Mouse (Mus musculus) embryonic fibroblast, embryonic 13.5 days (primary cell): ENCODE data around the gene Fnbp1. TPM values are rescaled to one million over a fixed set of nuclear protein-coding genes. Genes with fewer than 3 reads are reported as not detected.

Experiments
- H3K27ac ChIP-seq: 2 replicates; pipeline ENCODE4 v1.5.1; 2012; ENCODE audit warnings: low read length, control low read depth, inconsistent platforms; ENCODE audit not compliant: insufficient read depth
- H3K4me1 ChIP-seq: 2 replicates; pipeline ENCODE4 v1.6.1; 2011; ENCODE audit warnings: low read length; ENCODE audit not compliant: control insufficient read depth, insufficient read depth
- H3K4me3 ChIP-seq: 2 replicates; pipeline ENCODE4 v1.5.1; 2011; ENCODE audit warnings: mild to moderate bottlenecking, control low read depth, low read length; ENCODE audit not compliant: insufficient read depth
- CTCF ChIP-seq: IDR thresholded peaks from 2 replicates; pipeline ENCODE4 v1.5.1; 2011; ENCODE audit warnings: mild to moderate bottlenecking, control low read depth, low read length, moderate library complexity, borderline replicate concordance; ENCODE audit not compliant: insufficient read depth
- POLR2A ChIP-seq: IDR thresholded peaks from 2 replicates; pipeline ENCODE4 v1.6.1; 2011; ENCODE audit warnings: low read depth, mild to moderate bottlenecking, control low read depth, low read length, moderate library complexity
- polyA plus RNA-seq: library from polyadenylated mRNA; stranded (reverse); fragments of >200 nt; gene quantifications from 2 replicates; pipeline ENCODE4 v1.2.4, GENCODE M21; 2011; ENCODE audit warnings: low read depth; ENCODE audit not compliant: missing spikeins, insufficient read length

Gene Fnbp1
- polyA plus RNA-seq, 1 experiment, result 75.6 TPM

DNA sequence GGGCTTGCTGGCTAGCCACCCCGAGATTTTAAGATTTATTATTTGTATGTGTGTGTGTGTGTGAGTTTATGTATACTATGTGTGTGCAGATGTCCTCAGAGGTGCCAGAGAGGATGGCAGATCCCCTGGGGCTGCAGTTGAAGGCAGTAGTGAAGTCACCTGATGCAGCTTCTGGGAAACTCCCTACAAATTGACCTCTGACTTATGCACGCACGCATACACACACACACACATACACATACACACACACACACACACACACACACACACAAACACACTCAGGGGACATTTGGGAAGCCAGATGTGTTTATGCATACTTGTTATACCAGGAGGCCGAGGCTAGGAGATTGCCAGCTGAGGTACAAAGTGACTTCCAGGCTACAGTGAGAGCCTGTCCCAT is 83.4 kb downstream of the Fnbp1 start:
- no peak overlapping the region for H3K27ac ChIP-seq
- H3K4me1 ChIP-seq, result peaks cover 7% of the 10 kb centered on the region; the same call in 1 of the 2 replicates
- TF ChIP-seq CTCF (no peak), POLR2A (no peak)

DNA sequence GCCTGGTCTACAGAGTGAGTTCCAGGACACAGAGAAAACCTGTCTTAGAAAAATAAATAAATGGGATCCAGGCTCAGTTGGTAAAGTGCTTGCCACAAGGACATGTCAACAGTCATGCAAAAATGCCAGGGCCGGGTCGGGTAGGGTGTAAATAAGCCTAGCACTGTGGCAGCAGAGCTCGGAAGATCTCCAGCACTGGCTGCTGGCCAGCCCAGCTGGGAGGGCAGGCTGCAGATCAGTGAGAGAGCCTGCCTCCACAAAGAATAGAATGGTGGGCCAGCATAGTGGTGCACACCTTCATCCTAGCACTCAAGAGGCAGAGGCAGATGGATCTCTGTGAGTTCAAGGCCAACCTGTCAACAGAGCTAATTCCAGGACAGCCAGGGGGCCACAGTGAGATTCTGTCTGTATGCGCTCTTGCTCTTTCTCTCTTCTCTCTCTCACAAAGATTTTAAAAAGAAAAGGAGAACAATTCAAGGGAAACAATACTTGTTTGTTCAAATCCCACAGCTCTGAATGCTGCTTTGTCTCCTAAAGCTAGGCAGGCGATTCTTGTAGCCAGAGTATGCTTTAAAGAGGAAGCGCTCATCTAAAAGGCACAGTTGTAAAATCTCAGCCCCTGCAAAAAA is 84.1 kb downstream of the Fnbp1 start:
- TF ChIP-seq POLR2A (no peak), CTCF (no peak)

More for the DNA sequence above, 83.4 kb downstream of the Fnbp1 start:
- no peak overlapping the region for H3K4me3 ChIP-seq

DNA sequence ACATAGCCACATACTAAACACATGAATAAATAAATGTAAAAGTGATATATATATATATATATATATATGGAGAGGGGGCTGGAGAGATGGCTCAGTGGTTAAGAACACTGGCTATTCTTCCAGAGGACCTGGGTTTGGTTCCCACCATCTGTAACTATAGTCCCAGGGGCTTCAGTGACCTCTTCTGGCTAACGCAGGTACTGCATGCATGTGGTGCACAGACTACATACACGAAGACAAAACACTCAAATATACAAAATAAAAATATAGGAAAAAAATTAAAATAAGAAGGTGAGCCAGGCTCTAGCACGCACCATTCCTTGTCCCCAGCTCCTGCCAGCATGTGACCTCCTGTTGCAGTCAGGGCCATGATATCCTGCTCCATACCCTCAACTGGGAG is 85.7 kb downstream of the Fnbp1 start:
- H3K4me3 ChIP-seq, result no peak overlapping the region
- TF ChIP-seq POLR2A, result no peak
- no peak for TF ChIP-seq CTCF
- no peak overlapping the region for H3K27ac ChIP-seq
- no peaks in the 10 kb centered on the region for H3K4me1 ChIP-seq

More for the DNA sequence above, 84.1 kb downstream of the Fnbp1 start:
- H3K4me3 ChIP-seq, result no peak overlapping the region
- H3K4me1 ChIP-seq, result peaks cover 5% of the 10 kb centered on the region; the same call in 1 of the 2 replicates
- no peak overlapping the region for H3K27ac ChIP-seq

DNA sequence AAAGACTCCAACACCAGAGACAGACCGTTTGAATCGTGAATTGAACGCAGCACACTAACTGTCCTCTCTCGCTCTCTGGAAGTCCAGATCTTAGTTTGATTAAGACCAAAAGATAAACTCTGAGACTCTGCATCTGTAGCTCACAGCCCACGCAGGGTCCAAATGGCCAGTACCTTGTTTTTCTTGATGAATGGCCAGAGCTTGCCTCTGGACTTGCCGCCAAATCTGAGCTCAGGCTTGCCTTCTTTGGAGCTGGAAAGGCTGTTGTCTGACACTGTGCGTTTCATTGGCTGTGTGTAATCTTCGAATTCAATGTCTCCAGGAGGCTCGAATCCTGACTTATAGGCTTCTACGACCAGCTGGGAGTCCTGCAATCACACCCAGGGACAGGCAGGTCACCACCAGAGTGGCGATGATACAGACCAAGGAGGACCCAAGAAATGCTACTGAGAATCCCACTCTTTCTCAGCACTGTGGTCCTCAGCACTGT is 87.9 kb downstream of the Fnbp1 start:
- no peaks in the 10 kb centered on the region for H3K4me1 ChIP-seq
- H3K27ac ChIP-seq, result no peak overlapping the region
- TF ChIP-seq POLR2A (no peak), CTCF (no peak)
- H3K4me3 ChIP-seq, result no peak overlapping the region

DNA sequence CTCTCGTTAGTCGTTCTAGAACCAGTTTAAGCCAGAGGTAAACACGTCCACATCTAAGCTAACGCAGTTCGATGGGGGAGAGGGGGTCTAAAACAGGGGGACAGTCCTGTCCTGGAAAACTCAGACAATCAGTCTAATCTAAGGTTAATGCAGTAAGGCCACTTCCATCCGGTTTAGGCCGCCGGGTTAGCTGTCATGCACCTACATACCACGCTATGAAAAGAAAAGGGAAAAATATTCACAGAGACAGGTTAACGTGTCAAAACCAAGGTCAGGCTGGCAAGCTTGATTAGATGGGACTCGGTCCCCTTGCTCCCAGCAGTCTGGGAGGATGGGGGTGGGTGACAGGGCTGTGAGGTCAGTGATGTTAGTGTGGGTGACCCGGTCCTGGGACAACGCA is 88.4 kb downstream of the Fnbp1 start:
- TF ChIP-seq POLR2A (no peak), CTCF (no peak)
- H3K4me3 ChIP-seq, result no peak overlapping the region
- H3K4me1 ChIP-seq, result no peaks in the 10 kb centered on the region
- H3K27ac ChIP-seq, result no peak overlapping the region

DNA sequence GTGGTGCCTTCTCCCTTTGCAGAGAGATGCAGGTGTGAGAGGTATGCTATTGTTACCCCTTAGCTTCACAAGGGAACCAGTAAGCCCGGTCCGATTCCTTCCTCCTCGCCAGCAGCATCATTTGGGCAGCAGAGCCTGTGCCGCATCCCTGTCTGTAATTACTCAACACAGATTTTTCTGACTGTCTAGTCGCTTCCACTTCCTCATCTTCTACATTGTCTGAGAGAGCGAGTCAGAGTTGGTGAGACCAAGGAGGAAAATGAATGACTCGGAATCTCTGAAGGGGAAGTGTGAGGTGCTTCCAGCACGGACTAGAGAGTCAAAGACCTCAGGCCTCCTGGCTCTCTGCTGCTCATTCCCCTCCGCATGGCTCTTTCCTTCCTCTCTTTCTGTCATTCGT is 89.4 kb downstream of the Fnbp1 start:
- H3K4me1 ChIP-seq, result no peaks in the 10 kb centered on the region
- H3K4me3 ChIP-seq, result no peak overlapping the region
- H3K27ac ChIP-seq, result no peak overlapping the region
- TF ChIP-seq POLR2A (no peak), CTCF (no peak)

DNA sequence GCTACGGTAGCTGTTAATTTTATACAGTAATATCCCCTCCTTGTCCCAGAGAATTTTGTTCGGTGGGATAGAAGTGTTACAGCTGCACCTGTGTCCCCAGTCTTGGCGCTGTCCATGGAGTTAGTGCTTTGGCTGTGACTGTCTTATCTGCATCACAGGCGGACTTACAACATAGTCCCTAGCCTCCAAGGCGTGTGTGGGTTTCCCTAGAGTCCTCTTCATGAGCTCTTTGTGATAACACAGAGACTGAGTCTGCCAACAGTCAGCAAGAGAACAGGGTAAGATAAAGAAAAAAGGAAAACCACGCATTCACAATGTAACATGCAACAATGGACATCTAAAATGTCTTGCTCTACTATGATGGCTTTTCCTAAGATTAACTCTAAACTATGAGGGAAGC is 93.8 kb downstream of the Fnbp1 start:
- Histone ChIP-seq H3K4me3 (no peak overlapping the region), H3K4me1 (peaks cover 4% of the 10 kb centered on the region; the same call in 1 of the 2 replicates), H3K27ac (no peak overlapping the region)
- TF ChIP-seq CTCF, result no peak
- TF ChIP-seq POLR2A, result no peak

DNA sequence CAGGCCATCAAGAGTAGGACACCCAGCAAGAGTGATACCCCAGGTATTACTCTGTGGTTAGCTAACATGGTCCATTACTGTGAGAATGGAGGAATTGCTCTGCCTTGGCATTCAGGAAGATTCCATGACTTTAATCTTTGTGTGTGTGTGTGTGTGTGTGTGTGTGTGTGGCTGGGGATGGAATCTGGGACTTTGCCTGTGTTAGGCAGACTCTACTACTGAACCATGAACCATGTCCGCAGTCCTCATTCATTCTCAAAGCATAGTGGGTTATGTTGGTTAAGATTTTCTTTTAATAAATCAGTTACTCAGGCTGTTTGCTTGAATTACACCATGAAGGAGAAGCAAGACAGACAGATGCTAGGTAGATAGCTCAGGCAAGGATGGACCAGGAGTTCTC is 98.0 kb downstream of the Fnbp1 start:
- no peak for TF ChIP-seq POLR2A
- TF ChIP-seq CTCF, result no peak
- no peak overlapping the region for H3K4me3 ChIP-seq

DNA sequence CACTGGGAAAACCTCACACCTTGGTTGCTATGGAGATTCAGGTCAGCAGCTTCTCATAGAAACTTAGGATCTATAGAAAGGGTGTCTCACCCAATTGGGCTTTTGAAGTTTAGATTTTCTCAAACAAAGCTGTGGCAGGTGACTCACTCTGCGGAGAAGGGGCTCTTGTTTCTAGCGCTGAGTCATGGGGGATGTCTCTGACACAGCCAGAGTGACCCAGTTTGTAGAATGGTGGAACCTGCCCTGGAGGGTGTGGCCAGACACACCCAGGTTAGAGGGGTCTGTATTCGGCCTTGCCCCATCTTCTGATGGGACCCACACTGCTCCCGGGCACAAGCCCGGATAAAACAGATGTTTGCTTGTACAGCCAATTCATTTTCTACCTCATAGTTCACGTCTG is 98.9 kb downstream of the Fnbp1 start:
- TF ChIP-seq POLR2A (no peak), CTCF (no peak)
- Histone ChIP-seq H3K4me1 (peaks cover 4% of the 10 kb centered on the region; the same call in 1 of the 2 replicates), H3K4me3 (no peak overlapping the region), H3K27ac (peak overlapping the region; percentile 7; the same call in 1 of the 2 replicates)

More for the DNA sequence above, 98.0 kb downstream of the Fnbp1 start:
- Histone ChIP-seq H3K27ac (no peak overlapping the region), H3K4me1 (peaks cover 4% of the 10 kb centered on the region; the same call in 1 of the 2 replicates)

DNA sequence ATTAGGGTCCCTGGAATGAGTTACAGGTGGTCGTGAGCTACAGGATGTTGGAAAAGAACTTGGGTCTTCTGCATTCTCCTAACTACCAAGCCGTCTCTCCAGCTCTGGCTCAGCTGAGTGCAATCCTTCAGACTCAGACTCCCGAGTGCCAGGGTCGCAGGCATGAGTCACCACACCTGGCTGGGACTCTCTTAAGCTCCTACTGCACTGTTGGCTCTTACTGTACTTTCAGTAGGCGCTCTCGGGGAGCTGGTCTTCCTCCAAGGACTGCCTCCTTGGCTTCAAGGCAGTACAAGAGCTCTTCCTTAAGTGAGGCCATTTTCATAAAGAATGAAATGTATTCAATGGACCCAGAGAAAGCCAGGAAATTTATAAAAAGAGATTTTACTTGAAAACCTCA is 100.4 kb downstream of the Fnbp1 start:
- TF ChIP-seq CTCF (no peak), POLR2A (no peak)

More for the DNA sequence above, 100.4 kb downstream of the Fnbp1 start:
- H3K4me3 ChIP-seq, result no peak overlapping the region
- no peak overlapping the region for H3K27ac ChIP-seq
- H3K4me1 ChIP-seq, result peaks cover 4% of the 10 kb centered on the region; the same call in 1 of the 2 replicates
